Mouse (Mus musculus) liver, adult 2 months (tissue): ENCODE results near the gene Wwox.

Experiments used
- CTCF ChIP-seq: fragments of 200-500 bp; IDR thresholded peaks from 2 replicates; pipeline ENCODE4 v1.5.1; 2011; ENCODE audit warnings: low read depth, low read length, control low read depth
- POLR2A ChIP-seq: fragments of 200-500 bp; IDR thresholded peaks from 2 replicates; pipeline ENCODE4 v1.6.1; 2011; ENCODE audit warnings: low read length, control low read depth; ENCODE audit not compliant: insufficient read depth; ENCODE audit errors: extremely low read depth

DNA sequence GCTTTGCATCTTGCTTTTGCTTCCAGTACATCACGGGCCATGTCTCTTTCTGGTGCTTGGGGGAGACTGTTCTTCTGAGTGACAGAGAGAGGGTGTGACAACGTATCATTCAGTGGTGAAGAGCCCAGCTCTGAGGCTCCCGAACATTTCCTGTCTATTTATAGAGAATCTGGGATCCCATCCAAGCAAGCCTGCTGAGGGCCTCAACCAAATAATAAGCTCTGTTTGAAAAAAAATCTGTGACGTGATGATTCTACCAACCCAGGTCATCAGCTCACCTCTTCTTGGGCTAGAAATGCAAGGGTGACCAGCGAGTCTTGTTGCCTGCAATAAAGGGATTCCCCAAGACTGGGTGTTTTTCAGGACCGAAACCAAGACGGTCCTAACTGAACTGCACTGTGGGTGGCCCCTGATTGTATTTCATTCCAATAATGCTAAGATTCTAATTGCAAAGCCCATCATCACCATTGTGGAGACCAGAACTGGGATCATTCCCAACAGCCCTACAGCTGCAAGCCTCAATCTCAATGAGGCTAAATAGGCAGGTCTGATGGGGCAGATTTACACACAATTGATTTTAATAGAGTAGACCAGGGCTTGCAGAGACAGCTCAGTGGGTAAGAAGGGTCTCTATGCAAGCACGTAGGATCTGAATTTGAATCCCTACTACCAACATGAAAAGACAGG, 936.0 kb downstream of the Wwox start:
- TF ChIP-seq CTCF, result no peak
- TF ChIP-seq POLR2A, result no peak
